Mouse (Mus musculus): ENCODE results near the gene Cxcr6.

- TF ChIP-seq CTCF (IDR thresholded peaks at IDR 0.05; ENCODE audit: control insufficient read depth, insufficient read depth, insufficient replicate concordance, low read depth, low read length) (no peak), POLR2A (IDR thresholded peaks at IDR 0.05; ENCODE audit: control insufficient read depth, low read depth, low read length) (no peak)
Observed at GRCm38 (mm10) chr9:123846490-123846889, 40.2 kb downstream of the Cxcr6 start.
